Mouse (Mus musculus): ENCODE measurements around the gene 1700067K01Rik.

DNA sequence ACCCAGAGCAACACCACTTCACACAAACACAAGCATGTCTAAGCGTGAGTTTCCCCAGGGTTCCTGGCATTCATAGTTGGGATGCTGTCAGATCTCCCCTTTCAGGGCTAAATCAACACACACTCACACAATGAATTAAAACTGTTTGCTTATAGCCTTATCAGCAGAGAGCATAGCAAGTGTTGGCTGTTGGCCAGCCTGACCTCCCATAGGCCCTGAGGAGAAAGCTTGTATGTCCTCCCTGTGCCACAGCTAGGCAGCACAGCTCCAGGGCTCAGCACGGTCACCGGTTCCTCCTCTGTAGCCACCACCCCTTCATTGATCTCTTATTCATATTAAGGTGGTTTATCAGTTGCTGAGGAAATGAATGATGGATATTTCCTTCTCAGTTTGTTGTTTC lies 51.4 kb downstream of the 1700067K01Rik start:
- TF ChIP-seq EP300 (IDR thresholded peaks at IDR 0.05; ENCODE audit: insufficient read depth, low read depth, low read length) (no peak), CTCF (IDR thresholded peaks at IDR 0.05; ENCODE audit: low read depth, low read length) (no peak)
